Mouse (Mus musculus) forebrain, embryonic 14.5 days (tissue): Measurements from ENCODE around the gene Csmd2. TPM values are rescaled to one million over a fixed set of nuclear protein-coding genes. Genes with fewer than 3 reads are reported as not detected.
A peak's percentile ranks its signal among the peaks of the same experiment; 100 is the strongest.

Source experiments
- ATAC-seq: fragments of 200-750 bp; cut with Nextera tagmentation; 2 replicates; pipeline ENCODE4 v1.8.0; 2017; ENCODE audit warnings: mild to moderate bottlenecking, moderate library complexity
- DNase-seq: peaks from one replicate; pipeline ENCODE4 v3.0.0-alpha.2; 2015; ENCODE audit warnings: low spot score
- H3K27ac ChIP-seq: fragments of 300-500 bp; sonication (generic); 2 replicates; pipeline ENCODE4 v1.5.1; 2014; ENCODE audit warnings: low read depth, mild to moderate bottlenecking, control low read depth, low read length, moderate library complexity
- H3K27me3 ChIP-seq: fragments of 300-500 bp; sonication (generic); replicated peaks from 2 replicates; pipeline ENCODE4 v1.6.1; 2014; ENCODE audit warnings: low read length, control low read depth, mixed read lengths; ENCODE audit not compliant: control insufficient read depth, insufficient read depth
- H3K36me3 ChIP-seq: fragments of 300-500 bp; sonication (generic); 2 replicates; pipeline ENCODE4 v1.6.1; 2014; ENCODE audit warnings: low read length, control low read depth; ENCODE audit not compliant: control insufficient read depth, insufficient read depth
- H3K4me1 ChIP-seq: fragments of 300-500 bp; sonication (generic); 2 replicates; pipeline ENCODE4 v1.6.1; 2014; ENCODE audit warnings: antibody characterized with exemption, low read length, control low read depth; ENCODE audit not compliant: control insufficient read depth, insufficient read depth
- H3K4me2 ChIP-seq: fragments of 300-500 bp; sonication (generic); 2 replicates; pipeline ENCODE4 v1.6.1; 2014; ENCODE audit warnings: mild to moderate bottlenecking, control low read depth, low read length
- H3K4me3 ChIP-seq: fragments of 300-500 bp; sonication (generic); 2 replicates; pipeline ENCODE4 v1.5.1; 2014; ENCODE audit warnings: low read depth, low read length, control low read depth
- H3K9ac ChIP-seq: fragments of 300-500 bp; sonication (generic); 2 replicates; pipeline ENCODE4 v1.6.1; 2014; ENCODE audit warnings: mild to moderate bottlenecking, low read length, control low read depth, moderate library complexity
- H3K9me3 ChIP-seq: fragments of 300-500 bp; sonication (generic); replicated peaks from 2 replicates; pipeline ENCODE4 v1.6.1; 2016; ENCODE audit warnings: low read length, control low read depth, mixed read lengths; ENCODE audit not compliant: control insufficient read depth
- WGBS: fragments of 180-500 bp; shearing (Covaris S2); extraction: QIAGEN DNeasy Blood & Tissue Kit; methylation state at CpG from one replicate; pipeline ENCODE4 v1.1.7; 2014; 5-methylcytosine and 5-hydroxymethylcytosine counted together
- polyA plus RNA-seq: library from polyadenylated mRNA; unstranded; fragments of >200 nt; fragmentation: Nextera tagmentation; extraction: Ambion mirVana; gene quantifications from 2 replicates; pipeline ENCODE4 v1.2.1, GENCODE M21; 2014

The Csmd2 gene
- polyA plus RNA-seq, 1 experiment from 2014 or later: 3.2 TPM

DNA sequence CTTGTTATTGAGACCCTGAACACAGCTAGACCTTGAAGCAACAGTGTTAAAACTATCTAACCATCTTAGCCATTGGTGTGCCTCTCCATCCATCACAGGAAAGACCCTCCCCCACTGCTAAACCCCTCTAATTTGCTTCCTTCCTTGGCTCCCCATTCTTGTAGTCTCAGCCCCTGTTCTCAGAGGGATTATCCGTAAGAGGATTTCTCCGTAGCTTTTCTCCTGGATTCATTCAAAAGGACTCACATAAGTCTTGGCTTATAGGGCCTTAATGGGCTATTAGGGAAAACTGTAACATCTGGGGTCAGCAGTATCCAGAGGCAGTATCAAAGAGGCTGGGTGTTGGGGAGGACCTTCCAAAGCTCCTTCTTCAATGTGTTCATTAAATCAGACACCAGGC is 152.3 kb downstream of the Csmd2 start:
- Histone ChIP-seq H3K36me3 (no peaks in the 10 kb centered on the region), H3K4me1 (no peaks in the 10 kb centered on the region; the same call in 1 of the 2 replicates), H3K9me3 (no peaks in the 10 kb centered on the region), H3K27ac (no peak overlapping the region), H3K4me3 (no peak overlapping the region), H3K27me3 (no peaks in the 10 kb centered on the region), H3K4me2 (no peak overlapping the region), H3K9ac (no peak overlapping the region)
- 15% methylated on average over 2 of the region's 2 CpGs for WGBS
- no peak for ATAC-seq
- DNase-seq: no peak

GRCm38 (mm10) chr4:128141161-128142101 is 153.8 kb downstream of the Csmd2 start:
- no peak for ATAC-seq
- no peak overlapping the region for H3K27ac ChIP-seq
- H3K4me1 ChIP-seq: no peaks in the 10 kb centered on the region
- no peak overlapping the region for H3K4me3 ChIP-seq
- WGBS: 55% methylated on average over 10 of the region's 10 CpGs
- no peak overlapping the region for H3K9ac ChIP-seq
- no peak overlapping the region for H3K4me2 ChIP-seq
- DNase-seq: peak; percentile 25
- no peaks in the 10 kb centered on the region for H3K27me3 ChIP-seq
- H3K36me3 ChIP-seq: no peaks in the 10 kb centered on the region
- H3K9me3 ChIP-seq: no peaks in the 10 kb centered on the region

DNA sequence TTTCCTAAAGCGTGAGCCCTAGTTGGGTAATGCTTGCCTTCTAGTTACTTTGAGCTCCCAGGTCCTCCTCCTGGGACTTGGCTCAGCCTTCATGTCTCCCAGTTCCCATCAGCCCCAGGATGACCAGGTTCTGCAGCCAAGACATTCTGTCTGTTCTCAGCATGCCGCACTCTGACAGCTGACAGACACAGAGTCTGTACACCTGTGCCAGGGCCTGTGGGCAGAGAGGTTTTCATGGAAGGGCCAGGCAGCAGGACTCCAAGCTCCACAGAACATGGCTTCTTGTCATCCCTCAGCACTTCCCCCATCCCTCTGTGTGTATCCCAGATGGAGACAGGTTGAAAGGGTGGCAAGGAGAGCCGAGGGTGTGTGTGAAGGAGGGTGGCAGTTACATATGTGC is 154.6 kb downstream of the Csmd2 start:
- ATAC-seq: no peak
- H3K9ac ChIP-seq: no peak overlapping the region
- H3K27ac ChIP-seq: no peak overlapping the region
- DNase-seq: no peak
- no peaks in the 10 kb centered on the region for H3K4me1 ChIP-seq
- H3K4me3 ChIP-seq: no peak overlapping the region
- 86% methylated on average over 3 of the region's 3 CpGs for WGBS
- H3K36me3 ChIP-seq: no peaks in the 10 kb centered on the region
- H3K27me3 ChIP-seq: no peaks in the 10 kb centered on the region
- H3K4me2 ChIP-seq: no peak overlapping the region
- H3K9me3 ChIP-seq: no peaks in the 10 kb centered on the region

DNA sequence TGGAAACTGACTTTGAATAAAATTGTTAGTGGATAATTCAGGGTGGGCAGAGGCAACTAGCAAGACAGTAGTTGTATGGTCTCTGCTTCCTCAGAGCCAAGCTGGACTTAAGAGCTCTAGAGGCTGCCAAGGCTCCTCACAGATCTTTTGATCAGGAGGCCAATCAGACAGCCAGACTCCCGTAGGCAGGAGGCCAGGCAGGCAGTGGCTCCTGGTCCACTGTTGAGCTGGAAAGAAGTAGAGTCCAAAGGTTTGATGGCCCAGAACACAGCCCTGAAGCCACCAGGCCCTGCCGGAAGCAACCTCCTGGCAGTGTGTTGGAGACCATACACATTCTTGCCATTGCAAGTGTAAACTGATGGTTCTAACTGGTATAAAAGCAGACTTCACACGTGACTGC is 155.5 kb downstream of the Csmd2 start:
- no peak overlapping the region for H3K4me2 ChIP-seq
- H3K4me3 ChIP-seq: no peak overlapping the region
- 87% methylated on average over 3 of the region's 3 CpGs for WGBS
- H3K9ac ChIP-seq: no peak overlapping the region
- no peaks in the 10 kb centered on the region for H3K36me3 ChIP-seq
- no peaks in the 10 kb centered on the region for H3K9me3 ChIP-seq
- ATAC-seq (no peak), DNase-seq (no peak)
- no peaks in the 10 kb centered on the region for H3K27me3 ChIP-seq
- no peaks in the 10 kb centered on the region for H3K4me1 ChIP-seq
- H3K27ac ChIP-seq: no peak overlapping the region

- Histone ChIP-seq H3K9ac (no peak overlapping the region), H3K4me1 (no peaks in the 10 kb centered on the region), H3K27me3 (no peaks in the 10 kb centered on the region), H3K36me3 (no peaks in the 10 kb centered on the region), H3K9me3 (no peaks in the 10 kb centered on the region), H3K4me3 (no peak overlapping the region), H3K4me2 (no peak overlapping the region), H3K27ac (no peak overlapping the region)
- 94% methylated on average over 4 of the region's 4 CpGs for WGBS
- no peak for DNase-seq
- no peak for ATAC-seq
Measured at GRCm38 (mm10) chr4:128149524-128149923, 161.9 kb downstream of the Csmd2 start.

GRCm38 (mm10) chr4:128152066-128152465 is 164.4 kb downstream of the Csmd2 start:
- no peaks in the 10 kb centered on the region for H3K4me1 ChIP-seq
- DNase-seq (no peak), ATAC-seq (no peak)
- H3K9me3 ChIP-seq: no peaks in the 10 kb centered on the region
- H3K27ac ChIP-seq: no peak overlapping the region
- H3K4me2 ChIP-seq: no peak overlapping the region
- 87% methylated on average over 3 of the region's 3 CpGs for WGBS
- H3K4me3 ChIP-seq: no peak overlapping the region
- H3K27me3 ChIP-seq: no peaks in the 10 kb centered on the region
- H3K9ac ChIP-seq: no peak overlapping the region
- no peaks in the 10 kb centered on the region for H3K36me3 ChIP-seq

DNA sequence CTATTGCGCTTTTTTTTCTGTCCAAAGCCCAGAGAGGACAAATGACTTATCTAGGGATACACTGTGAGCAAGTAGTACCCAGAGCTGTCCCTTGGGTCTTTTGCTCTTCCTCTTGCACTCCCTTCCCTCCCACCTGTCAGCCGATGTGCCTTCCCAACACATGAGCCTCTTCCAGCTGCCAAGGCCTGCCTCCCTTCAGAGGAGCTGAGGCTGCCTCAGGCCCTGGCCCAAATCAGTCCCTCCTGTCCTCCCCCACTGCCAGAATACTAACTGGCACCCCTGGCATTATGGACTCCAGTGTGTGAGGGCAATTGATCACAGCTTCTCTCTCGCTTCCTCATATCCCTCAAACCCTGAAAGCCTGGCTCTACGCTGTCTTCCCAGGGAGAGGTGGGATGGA is 165.5 kb downstream of the Csmd2 start:
- no peak overlapping the region for H3K27ac ChIP-seq
- H3K36me3 ChIP-seq: no peaks in the 10 kb centered on the region
- no peaks in the 10 kb centered on the region for H3K27me3 ChIP-seq
- H3K9ac ChIP-seq: no peak overlapping the region
- no peak overlapping the region for H3K4me2 ChIP-seq
- 90% methylated on average over 4 of the region's 4 CpGs for WGBS
- no peaks in the 10 kb centered on the region for H3K9me3 ChIP-seq
- H3K4me3 ChIP-seq: no peak overlapping the region
- DNase-seq: no peak
- no peaks in the 10 kb centered on the region for H3K4me1 ChIP-seq
- ATAC-seq: no peak

GRCm38 (mm10) chr4:128155226-128155625 is 167.6 kb downstream of the Csmd2 start:
- no peaks in the 10 kb centered on the region for H3K27me3 ChIP-seq
- H3K9ac ChIP-seq: no peak overlapping the region
- H3K36me3 ChIP-seq: no peaks in the 10 kb centered on the region
- no peak overlapping the region for H3K4me3 ChIP-seq
- H3K9me3 ChIP-seq: no peaks in the 10 kb centered on the region
- no peak overlapping the region for H3K4me2 ChIP-seq
- no peak for ATAC-seq
- no peak overlapping the region for H3K27ac ChIP-seq
- WGBS: 13% methylated on average over 3 of the region's 3 CpGs
- H3K4me1 ChIP-seq: no peaks in the 10 kb centered on the region
- DNase-seq: no peak

GRCm38 (mm10) chr4:128160656-128161055 is 173.0 kb downstream of the Csmd2 start:
- Histone ChIP-seq H3K36me3 (no peaks in the 10 kb centered on the region), H3K4me3 (no peak overlapping the region), H3K27me3 (no peaks in the 10 kb centered on the region), H3K4me2 (no peak overlapping the region), H3K9me3 (no peaks in the 10 kb centered on the region), H3K4me1 (no peaks in the 10 kb centered on the region), H3K9ac (no peak overlapping the region), H3K27ac (no peak overlapping the region)
- WGBS: 85% methylated on average over 2 of the region's 2 CpGs
- DNase-seq (no peak), ATAC-seq (no peak)
